27 mouse cellular contexts compared by ENCODE assay signal in genomic region chr2:92971069-92971468, GRCm38 (mm10). TPM values are rescaled to one million over a fixed set of nuclear protein-coding genes. Genes with fewer than 3 reads are reported as not detected.
DNase-seq lines count a peak whose midpoint lies in the region; ATAC-seq lines count a peak whose summit lies in the region.
"Had no signal": no experiment of that assay in that cellular context is flagged by ENCODE, and none has a peak within 500 bp of the region (broad histone marks: within the 10 kb centered on the region; RNA-seq: fewer than 3 reads in every experiment).

No protein-coding gene starts in this region.

- no peaks in the 10 kb centered on the region for H3K27me3 ChIP-seq in liver, embryonic 15.5 days
- H3K27me3 ChIP-seq in liver, embryonic 11.5 days (replicated peaks; ENCODE audit: control insufficient read depth, insufficient read depth, low read length): no peaks in the 10 kb centered on the region
- H3K27me3 ChIP-seq: embryonic facial prominence, embryonic 12.5 days; embryonic facial prominence, embryonic 15.5 days; hindbrain, embryonic 13.5 days; Patski had no signal

- WGBS in liver, embryonic 15.5 days (ENCODE audit: insufficient replicate concordance): 22% methylated on average over 9 of the region's 9 CpGs
- WGBS in liver, embryonic 11.5 days: 46% methylated on average over 9 of the region's 9 CpGs

- 0 out of 2 replicates have a peak, but pooled peaks cover 7% of the 10 kb centered on the region for H3K36me3 ChIP-seq in liver, embryonic 15.5 days (replicated peaks)
- peaks cover 29% of the 10 kb centered on the region for H3K36me3 ChIP-seq in liver, embryonic 11.5 days (ENCODE audit: control insufficient read depth, insufficient read depth, low read length)

- peak; percentile 28; the same call in 1 of the 2 replicates for ATAC-seq in liver, embryonic 15.5 days (ENCODE audit: insufficient read depth)
- no peak for ATAC-seq in liver, embryonic 11.5 days (replicated peaks; ENCODE audit: low FRiP score)
- ATAC-seq in common myeloid progenitor, adult 5-6 weeks (replicated peaks; ENCODE audit: low read depth, poor library complexity, severe bottlenecking): peak; percentile 55
- ATAC-seq: forebrain, embryonic 14.5 days; forebrain, postnatal 0 days; hindbrain, embryonic 16.5 days; Patski had no signal

- no peak overlapping the region for H3K9ac ChIP-seq in liver, embryonic 15.5 days
- no peak overlapping the region for H3K9ac ChIP-seq in liver, embryonic 11.5 days (ENCODE audit: low read depth, low read length)
- H3K9ac ChIP-seq: embryonic facial prominence, embryonic 12.5 days; embryonic facial prominence, embryonic 15.5 days; forebrain, postnatal 0 days; hindbrain, embryonic 13.5 days had no signal

- H3K4me3 ChIP-seq in liver, embryonic 15.5 days (replicated peaks): no peak overlapping the region
- H3K4me3 ChIP-seq in liver, embryonic 11.5 days (ENCODE audit: low read depth, low read length): no peak overlapping the region
- H3K4me3 ChIP-seq: embryonic facial prominence, embryonic 12.5 days; embryonic facial prominence, embryonic 15.5 days; gastrocnemius, adult 2 months; hindbrain, embryonic 10.5 days; hindbrain, embryonic 13.5 days had no signal

- DNase-seq in liver, embryonic 11.5 days (ENCODE audit: low spot score): no peak
- peak; percentile 35 for DNase-seq in thymus, postnatal 0 days (ENCODE audit: low spot score)
- DNase-seq in thymus, postnatal 14 days: no peak
- DNase-seq in ovary, adult 18-20 months (ENCODE audit: low spot score): no peak
- DNase-seq in right cerebral cortex, adult 2 months (ENCODE audit: low spot score in 2 of 2): no peak
- DNase-seq: adrenal gland, postnatal 10 days; adrenal gland, postnatal 36 days; B cell, adult 2 months; cerebellum, adult 18-20 months; cerebellum, adult 9-10 months; cerebellum, postnatal 14 days; forebrain, postnatal 0 days; gastrocnemius, adult 2 months; gastrocnemius, postnatal 14 days; heart, adult 11 months; heart, postnatal 36 days had no signal

- no peaks in the 10 kb centered on the region for H3K9me3 ChIP-seq in liver, embryonic 15.5 days (replicated peaks)
- H3K9me3 ChIP-seq in liver, embryonic 11.5 days (ENCODE audit: control insufficient read depth, low read length): no peaks in the 10 kb centered on the region
- H3K9me3 ChIP-seq: embryonic facial prominence, embryonic 12.5 days; embryonic facial prominence, embryonic 15.5 days; hindbrain, embryonic 13.5 days had no signal

- H3K4me1 ChIP-seq in liver, embryonic 15.5 days (replicated peaks): no peaks in the 10 kb centered on the region
- peaks cover 13% of the 10 kb centered on the region; the same call in 1 of the 2 replicates for H3K4me1 ChIP-seq in liver, embryonic 11.5 days (replicated peaks; ENCODE audit: control insufficient read depth, insufficient read depth, low read length)

- H3K4me2 ChIP-seq in liver, embryonic 15.5 days: no peak overlapping the region
- no peak overlapping the region for H3K4me2 ChIP-seq in liver, embryonic 11.5 days
- H3K4me2 ChIP-seq: embryonic facial prominence, embryonic 12.5 days; embryonic facial prominence, embryonic 15.5 days; heart, embryonic 11.5 days; hindbrain, embryonic 13.5 days had no signal

- no peak overlapping the region for H3K27ac ChIP-seq in liver, embryonic 15.5 days (replicated peaks)
- no peak overlapping the region for H3K27ac ChIP-seq in liver, embryonic 11.5 days (ENCODE audit: low read depth, low read length)
- H3K27ac ChIP-seq: embryonic facial prominence, embryonic 12.5 days; embryonic facial prominence, embryonic 15.5 days; gastrocnemius, adult 2 months; hindbrain, embryonic 10.5 days; hindbrain, embryonic 13.5 days had no signal

RNA-seq across cellular contexts. Expression of gene Syt13, which starts 56.2 kb away (rescaled TPM):
- 0.14 and 0.15 TPM in 2 replicates for polyA plus RNA-seq in liver, embryonic 15.5 days (2015; fragmentation: Nextera tagmentation; extraction: Ambion mirVana)
- polyA plus RNA-seq in liver, embryonic 11.5 days (2014; fragmentation: Nextera tagmentation; extraction: Ambion mirVana): 0.71 and 0.78 TPM in 2 replicates
- polyA plus RNA-seq in thymus, postnatal 0 days (2015; fragmentation: Nextera tagmentation; extraction: Ambion mirVana): 22.7 and 28.2 TPM in 2 replicates
- not detected in 2 replicates for total RNA-seq in common myeloid progenitor, adult 5-6 weeks (2017)
- total RNA-seq: CH12.LX had no signal

Comparison
In these comparisons a context has a peak if more than half of its experiments do, and no peak if none do; other contexts are left out.
1. RNA of gene Syt13, which starts 56.2 kb away (polyA plus RNA-seq): 22.7 to 28.2 TPM in thymus, postnatal 0 days; 0.71 to 0.78 TPM in liver, embryonic 11.5 days and 0.14 to 0.15 TPM in liver, embryonic 15.5 days; every median in the first group is over 10 times any median in the second.